Mouse (Mus musculus) layer of hippocampus, adult 11-12 months (tissue): ENCODE results near the gene Vti1b.
"Not testable (repeated sequence)": the region's sequence is repeated elsewhere in the genome, so short reads cannot be mapped to it uniquely, and the experiment has no call there.

Source experiments
- DNase-seq: peaks from one replicate; pipeline ENCODE4 v3.0.0; 2022; ENCODE audit warnings: low spot score

Vti1b gene

DNA sequence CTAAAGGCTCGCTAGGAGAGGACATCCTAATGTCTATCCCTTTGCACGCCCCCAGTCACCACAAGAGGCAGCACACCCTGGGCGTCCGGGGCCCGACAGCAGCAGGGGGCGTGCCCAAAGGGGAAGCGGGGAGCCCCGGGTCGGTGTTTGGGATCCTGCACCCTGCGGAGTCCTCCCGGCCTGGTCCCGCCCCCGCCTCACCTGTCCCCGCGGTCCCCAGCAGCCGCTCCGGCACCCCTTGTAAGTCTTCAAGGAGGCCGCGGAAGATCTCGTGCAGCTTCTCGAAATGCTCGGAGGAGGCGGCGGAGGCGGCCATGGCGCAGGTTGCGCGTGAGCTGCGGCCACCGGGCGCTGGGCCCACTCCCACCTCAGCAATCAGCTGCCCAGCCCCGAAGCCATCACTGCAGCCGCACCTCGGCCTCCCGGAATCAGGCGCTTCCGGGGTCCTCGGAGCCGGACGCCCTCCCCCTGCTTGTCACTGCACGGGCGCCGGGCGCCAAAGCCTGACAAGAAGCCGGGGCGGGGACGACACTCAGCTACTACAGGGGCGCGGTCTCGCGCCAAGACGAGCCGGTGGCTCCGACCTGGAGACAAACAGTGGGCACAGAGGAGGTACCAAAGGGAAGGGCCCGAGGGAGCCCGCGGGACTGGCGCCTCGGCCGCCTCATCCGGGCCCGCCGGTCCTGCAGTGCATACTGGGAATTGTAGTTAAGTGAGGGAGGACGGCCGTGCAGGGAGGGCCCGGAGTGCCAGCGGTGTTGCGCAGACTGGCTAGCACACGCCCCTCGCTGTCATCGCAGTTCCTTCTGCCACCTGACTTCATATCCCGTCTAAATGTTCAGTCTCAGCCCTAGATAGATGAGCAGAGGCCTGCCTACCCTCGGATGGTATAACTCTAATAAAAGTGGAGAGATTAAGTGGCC lies at the start of gene Vti1b:
Gene Vti1b, minus strand, starts transcription at position 649 of the 923 bp plus-strand sequence.
- peak; percentile 92 for DNase-seq

- no peak for DNase-seq
These were observed 45.0 kb upstream of the Vti1b start for GRCm38 (mm10) chr12:79217511-79217910.

GRCm38 (mm10) chr12:79211447-79211846 lies 39.0 kb upstream of the Vti1b start:
- no peak for DNase-seq

DNA sequence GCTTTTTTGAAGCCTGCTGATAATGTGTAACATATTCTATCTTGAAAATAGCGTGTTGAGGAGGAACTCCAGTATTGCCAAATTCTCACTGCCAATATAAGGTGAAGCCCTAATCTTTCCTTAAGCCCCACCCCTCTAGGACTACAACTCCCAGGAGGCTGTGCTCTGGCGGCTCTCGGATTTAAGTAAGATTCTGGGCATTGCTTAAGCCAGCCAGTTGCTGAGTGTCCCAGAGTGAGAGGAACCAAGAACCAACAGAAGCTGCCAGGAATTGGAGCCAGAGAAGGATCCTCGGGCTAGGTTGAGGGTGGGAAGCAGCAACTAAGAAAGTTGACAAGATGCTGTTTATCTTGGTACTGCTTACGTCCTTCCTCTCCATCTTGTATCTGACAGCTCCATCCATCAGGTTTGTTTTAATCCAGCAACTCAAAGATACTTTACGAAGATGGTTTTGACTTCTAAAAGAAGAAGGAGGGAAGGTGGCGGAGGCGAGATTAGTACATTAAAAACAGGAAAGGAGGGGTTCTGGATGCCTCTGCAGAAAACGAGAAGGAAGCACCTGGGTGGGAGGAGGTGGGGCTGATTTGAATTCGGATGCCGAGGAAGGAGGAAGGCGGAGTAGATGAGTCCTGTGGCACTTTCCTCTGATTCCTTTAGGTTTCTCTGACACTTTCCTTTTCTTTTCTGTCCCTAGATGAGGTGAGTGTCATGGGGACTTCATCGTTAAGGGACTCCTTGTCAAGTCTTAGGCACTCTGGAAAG lies 36.4 kb upstream of the Vti1b start, which contains the start of gene Rdh12:
Gene Rdh12, plus strand, starts transcription at position 212 of the 762 bp plus-strand sequence.
- peak; percentile 35 for DNase-seq

DNA sequence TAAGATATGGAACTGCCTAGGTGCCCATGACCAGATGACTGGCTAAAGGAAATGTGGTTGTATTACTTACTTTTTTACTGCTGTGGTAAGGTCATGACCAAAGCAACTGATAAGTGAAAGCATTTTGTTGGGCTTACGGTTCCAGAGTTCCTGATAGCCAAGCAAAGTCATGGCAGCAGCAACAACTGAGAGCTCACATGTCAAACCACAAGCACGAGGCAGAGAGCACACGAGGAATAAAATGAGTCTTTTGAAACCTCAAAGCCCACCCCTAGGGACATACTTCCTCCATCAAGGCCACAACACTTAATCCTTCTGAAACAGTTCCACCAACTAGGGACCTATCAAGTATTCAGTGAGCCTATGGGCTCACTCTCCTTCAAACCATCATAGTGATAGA lies 29.4 kb upstream of the Vti1b start:
- DNase-seq: no peak

DNA sequence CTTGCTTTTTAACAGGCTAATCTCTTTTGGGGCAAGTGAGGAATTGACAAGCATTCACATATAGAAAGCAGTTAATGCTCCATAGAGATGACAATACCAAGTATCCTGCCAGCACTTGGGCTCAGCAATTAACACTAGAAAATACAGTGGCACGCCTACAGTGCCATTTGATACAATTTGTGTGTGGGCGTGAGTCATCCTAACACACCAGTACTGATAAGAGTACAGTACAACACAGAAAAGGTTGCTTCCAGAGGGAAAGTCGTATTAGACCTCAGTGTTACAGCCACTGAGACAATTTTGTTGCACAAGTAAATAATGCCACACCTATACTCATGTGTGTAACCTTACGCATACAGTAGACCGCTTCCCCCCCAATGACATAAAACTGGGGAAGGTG lies 24.6 kb upstream of the Vti1b start:
- peak; percentile 37 for DNase-seq

DNA sequence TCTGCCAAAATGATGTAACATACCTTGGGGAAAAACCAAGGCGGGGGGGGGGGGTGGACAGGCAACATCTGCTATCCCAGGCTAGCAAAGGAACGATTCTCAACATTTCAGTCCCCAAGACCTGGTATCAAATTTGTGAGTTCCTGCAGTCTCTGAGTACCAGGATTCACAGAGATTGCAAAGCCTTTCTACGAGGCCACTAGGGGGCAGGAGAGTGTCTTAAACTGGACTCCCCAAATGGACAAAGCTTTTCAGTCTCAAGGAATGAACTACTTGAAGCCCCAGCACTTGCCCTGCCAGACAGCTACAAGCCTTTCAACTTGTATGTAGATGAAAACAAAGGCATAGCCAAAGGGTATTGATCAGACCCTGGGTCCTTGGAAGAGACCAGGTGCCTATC lies 21.0 kb upstream of the Vti1b start:
- peak; percentile 72 for DNase-seq

GRCm38 (mm10) chr12:79192193-79192592 lies 19.7 kb upstream of the Vti1b start, which contains the start of gene Rdh11:
Rdh11 (minus strand) TSS chr12:79192293.
- DNase-seq: no peak

DNA sequence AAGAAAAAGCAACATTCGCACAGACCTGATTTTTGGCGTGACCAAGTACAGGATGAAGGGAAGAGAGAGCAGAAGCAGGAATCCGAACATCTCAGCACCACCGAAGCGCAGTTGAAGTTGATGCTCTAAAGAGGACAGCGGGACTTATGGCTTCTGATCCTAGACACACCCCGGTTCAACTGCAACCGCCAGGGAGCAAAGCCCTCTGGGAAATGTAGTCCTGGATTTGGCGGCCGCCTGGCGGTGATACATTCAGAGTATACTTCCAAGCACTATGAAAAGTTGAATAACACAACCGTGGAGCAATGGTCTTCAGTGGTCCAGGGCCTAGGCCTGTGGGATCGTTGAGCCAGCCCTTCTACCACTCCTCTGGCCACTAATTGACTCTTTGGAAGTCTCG lies 19.2 kb upstream of the Vti1b start:
- peak; percentile 73 for DNase-seq

GRCm38 (mm10) chr12:79190931-79191673 lies 18.6 kb upstream of the Vti1b start:
- DNase-seq: peak; percentile 71

DNA sequence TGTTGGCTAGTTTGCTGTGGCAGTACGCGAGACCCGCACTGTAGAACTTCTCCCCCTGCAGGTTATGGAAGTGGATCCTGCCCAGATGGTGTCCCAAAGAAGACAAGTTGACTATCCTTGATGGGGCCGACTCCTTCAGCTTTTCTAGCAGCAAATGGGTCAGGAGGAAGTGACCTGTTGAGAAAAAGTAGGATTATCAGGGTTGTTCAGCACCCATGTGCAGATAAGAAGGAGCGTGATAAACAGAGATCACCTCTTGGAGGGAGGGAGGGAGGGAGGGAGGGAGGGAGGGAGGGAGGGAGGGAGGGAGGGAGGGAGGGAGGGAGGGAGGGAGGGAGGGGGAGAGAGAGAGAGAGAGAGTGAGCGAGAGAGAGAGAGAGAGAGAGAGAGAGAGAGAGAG lies 12.7 kb upstream of the Vti1b start:
- DNase-seq: not testable (repeated sequence)

GRCm38 (mm10) chr12:79175998-79176397 lies 3.5 kb upstream of the Vti1b start:
- DNase-seq: no peak

DNA sequence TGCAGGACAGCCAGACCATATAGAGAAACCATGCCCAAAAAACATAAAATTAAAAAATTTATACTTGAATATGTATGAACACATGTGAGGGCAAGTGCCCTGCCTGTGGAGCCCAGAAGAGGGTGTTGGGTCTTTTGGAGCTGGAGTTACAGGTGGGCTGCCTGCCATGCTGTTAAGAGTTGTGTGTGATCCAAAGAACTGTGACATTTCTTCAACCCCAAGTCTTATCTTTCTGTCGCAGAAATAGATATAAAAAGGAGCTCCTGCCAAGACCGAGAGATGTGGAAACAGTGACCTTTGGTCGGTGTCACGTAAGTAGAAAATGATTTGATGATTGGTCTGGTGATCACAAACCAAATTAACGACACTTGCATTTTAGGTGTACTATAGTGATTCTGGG lies 1.3 kb upstream of the Vti1b start:
- no peak for DNase-seq

- DNase-seq: peak; percentile 12
These were observed 1.0 kb downstream of the Vti1b start for GRCm38 (mm10) chr12:79171269-79171995.

- peak; percentile 26 for DNase-seq
These were observed 2.0 kb downstream of the Vti1b start for GRCm38 (mm10) chr12:79170421-79170820.

GRCm38 (mm10) chr12:79169173-79169572 lies 3.3 kb downstream of the Vti1b start:
- no peak for DNase-seq

DNA sequence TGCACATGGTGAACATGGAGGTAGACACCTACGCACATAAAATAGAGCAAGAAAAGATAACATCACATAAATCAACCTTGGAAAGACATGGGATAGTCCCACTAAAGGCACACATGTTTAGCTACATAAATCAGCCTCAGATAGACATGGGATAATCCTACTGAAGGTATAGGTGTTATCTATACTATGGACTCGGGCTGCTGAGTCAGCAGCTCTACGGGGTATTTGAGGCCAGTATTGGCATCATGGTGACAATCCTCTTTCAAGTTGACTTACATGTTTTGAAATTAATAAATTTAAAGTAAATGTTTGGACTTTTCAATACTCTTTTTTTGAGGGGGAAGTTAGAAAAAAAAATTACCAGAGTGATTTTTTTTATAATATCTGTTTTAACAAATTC lies 9.6 kb downstream of the Vti1b start:
- DNase-seq: no peak

- DNase-seq: no peak
These were observed 22.8 kb downstream of the Vti1b start for GRCm38 (mm10) chr12:79149653-79150052.

- DNase-seq: no peak
These were observed 31.1 kb downstream of the Vti1b start for GRCm38 (mm10) chr12:79141384-79141783.

DNA sequence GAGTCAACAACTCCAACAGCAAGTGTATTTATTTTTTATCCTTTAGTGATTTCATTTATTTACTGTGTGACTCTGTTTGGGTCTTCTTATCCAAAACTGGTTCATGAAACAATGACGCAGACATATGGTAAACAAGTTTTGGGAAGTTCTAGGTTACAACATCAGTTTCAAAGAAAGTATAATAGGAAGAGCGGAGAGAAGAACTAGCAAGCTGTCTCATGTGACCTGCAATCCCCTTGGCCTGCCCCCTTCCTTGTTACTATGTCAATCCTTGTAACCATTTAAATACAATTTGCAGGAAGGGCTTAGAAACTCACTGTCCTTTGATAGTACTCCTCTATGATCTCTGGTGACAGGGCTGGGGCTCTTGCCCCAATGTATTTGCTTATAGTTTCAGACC lies 31.7 kb downstream of the Vti1b start:
- DNase-seq: no peak

- DNase-seq: no peak
These were observed 33.0 kb downstream of the Vti1b start for GRCm38 (mm10) chr12:79139417-79139816.
